Mouse (Mus musculus): ENCODE results near the gene Hs6st1.

The Hs6st1 gene

DNA sequence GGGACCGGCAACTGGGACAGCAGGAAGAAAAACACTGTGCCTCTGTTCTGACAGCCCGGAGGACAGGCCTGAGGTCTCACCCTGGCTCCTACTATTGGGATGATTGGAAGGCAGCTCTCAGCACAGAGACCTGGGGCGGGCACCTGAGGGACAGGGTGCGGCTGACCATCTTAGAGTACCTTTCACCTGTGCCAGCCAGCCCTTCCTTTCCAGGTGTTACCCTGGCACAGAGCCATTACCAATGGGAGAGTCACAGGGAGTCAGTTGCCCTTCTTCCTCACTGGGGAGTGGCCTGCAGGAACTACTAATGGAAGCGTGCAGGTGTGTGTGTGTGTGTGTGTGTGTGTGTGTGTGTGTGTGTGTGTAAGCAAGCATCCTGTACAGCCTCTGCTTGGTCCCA is 15.4 kb downstream of the Hs6st1 start:
- in situ Hi-C loops (cut with MboI, MseI), result no loop called here

- in situ Hi-C loops (cut with MboI, MseI), result no loop called here
Observed at GRCm38 (mm10) chr1:36085069-36085468, 16.9 kb downstream of the Hs6st1 start.

GRCm38 (mm10) chr1:36088367-36088766 is 20.2 kb downstream of the Hs6st1 start:
- in situ Hi-C loops (cut with MboI, MseI), result no loop called here

DNA sequence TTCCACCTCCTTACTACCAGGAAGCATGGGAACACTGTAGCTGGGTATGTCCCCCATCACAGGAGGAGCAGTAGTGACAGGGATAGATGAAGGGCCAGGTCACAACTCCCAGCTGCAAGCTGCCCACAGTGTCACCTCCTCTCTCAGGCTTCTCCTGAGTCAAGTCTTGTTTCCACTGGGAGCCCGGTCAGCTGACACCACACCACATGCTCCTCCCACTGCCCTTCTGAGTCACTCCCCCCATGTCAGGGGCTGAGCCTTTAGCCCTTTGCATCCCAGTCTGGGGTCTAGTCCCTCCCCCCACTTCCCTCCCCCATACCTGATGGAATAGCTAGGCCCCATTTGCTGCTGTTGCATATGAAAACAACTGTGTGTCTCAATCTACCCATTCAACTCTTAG is 21.3 kb downstream of the Hs6st1 start:
- in situ Hi-C loops (cut with MboI, MseI), result no loop called here

DNA sequence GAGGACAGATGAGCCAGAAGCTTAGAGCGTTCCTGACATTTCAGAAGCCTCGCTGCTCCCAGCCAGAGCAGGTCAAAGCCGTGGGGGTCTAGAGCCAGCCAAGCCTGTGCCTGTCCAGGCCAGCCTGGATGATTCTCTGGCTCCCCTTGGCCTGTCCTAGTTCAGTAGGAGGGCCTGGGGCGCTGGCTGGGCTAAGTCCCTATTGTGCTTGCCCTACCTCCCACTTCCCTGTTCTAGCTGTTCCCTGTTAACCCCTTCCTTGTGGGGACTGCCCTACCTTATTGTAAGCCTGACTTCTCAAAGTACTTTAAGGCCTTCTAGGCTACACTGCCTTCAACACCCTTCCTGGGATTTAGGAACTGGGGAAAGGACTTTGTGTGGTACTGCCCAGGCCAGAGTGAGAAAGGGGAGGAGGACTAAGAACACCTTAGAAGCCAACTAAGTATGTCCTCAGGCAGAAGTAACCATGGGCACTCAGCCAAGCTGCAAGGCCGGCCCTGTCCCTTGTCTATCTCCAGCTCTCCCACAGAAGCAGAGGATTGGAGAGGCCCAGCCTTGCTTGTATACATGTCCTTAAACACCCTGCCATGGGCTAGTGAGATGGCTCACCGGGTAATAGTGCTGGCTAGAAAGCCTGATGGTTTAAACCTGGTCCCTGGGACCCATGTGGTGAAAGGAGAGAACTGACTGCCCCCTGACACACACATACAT is 22.0 kb downstream of the Hs6st1 start:
- in situ Hi-C loops (cut with MboI, MseI), result no loop called here

GRCm38 (mm10) chr1:36090722-36091110 is 22.5 kb downstream of the Hs6st1 start:
- in situ Hi-C loops (cut with MboI, MseI), result no loop called here

GRCm38 (mm10) chr1:36091246-36091645 is 23.0 kb downstream of the Hs6st1 start:
- in situ Hi-C loops (cut with MboI, MseI), result no loop called here

DNA sequence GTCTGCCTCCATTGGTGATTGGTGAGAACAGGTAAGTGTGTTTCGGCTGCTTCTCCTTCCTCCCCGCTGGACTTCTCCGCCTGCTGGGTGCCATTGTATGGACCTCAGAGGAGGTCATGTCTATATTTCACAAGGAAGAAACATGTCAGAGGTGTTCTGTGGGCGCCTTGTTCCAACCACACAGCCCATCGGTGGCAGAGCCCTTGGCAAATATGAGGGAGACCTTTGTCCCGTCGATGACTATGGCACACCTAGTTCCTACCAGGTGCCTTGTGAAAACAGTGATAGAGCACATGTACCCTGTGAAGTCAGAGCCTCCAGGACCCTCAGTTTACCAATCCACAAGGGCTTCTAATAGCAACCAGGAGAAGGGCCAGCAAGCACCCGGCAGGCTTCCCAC is 25.5 kb downstream of the Hs6st1 start:
- in situ Hi-C loops (cut with MboI, MseI), result no loop called here

- in situ Hi-C loops (cut with MboI, MseI), result no loop called here
Observed at GRCm38 (mm10) chr1:36095423-36096272, 27.4 kb downstream of the Hs6st1 start.

DNA sequence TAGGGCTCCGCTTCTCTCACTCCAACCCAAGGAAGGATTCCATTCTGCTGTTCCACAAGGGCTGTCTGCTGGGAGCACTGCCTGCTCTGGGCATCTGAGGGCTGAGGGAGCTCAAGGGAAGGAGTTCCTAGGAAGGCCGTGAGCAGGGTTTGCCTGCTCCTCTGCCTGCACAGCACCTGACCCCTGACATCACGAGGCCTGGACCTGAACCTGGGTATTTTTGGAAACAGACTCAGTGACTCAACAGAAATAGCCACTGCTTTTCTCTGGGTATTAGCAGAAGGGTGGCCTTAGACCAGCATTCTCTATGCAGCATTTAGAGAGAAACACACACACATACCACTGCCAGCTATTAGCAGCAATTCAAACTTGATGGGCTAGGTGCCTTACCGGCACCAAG is 30.2 kb downstream of the Hs6st1 start:
- in situ Hi-C loops (cut with MboI, MseI), result no loop called here

GRCm38 (mm10) chr1:36100371-36100770 is 32.2 kb downstream of the Hs6st1 start:
- in situ Hi-C loops (cut with MboI, MseI), result no loop called here

- in situ Hi-C loops (cut with MboI, MseI), result no loop called here
Observed at GRCm38 (mm10) chr1:36105917-36106706, 37.9 kb downstream of the Hs6st1 start.

DNA sequence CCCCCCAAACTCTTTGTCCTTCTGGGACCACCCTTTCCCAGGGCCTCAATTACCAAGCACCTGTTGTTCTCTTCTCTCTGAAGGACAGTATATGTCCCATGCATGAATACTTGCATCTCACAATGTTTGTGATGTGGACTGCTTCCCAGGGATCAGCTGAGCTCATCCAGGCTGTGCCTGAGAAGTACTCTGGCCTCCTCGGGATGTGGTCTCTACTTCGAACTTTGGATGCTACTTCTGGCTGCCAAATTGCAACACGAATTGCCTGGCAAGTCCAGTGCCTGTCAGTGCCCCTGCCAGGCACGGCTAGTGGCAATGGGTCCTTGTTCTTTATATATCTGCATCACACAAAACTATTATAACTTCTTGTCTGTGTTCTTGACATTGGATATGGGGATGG is 41.8 kb downstream of the Hs6st1 start:
- in situ Hi-C loops (cut with MboI, MseI), result no loop called here

GRCm38 (mm10) chr1:36112665-36113064 is 44.5 kb downstream of the Hs6st1 start:
- in situ Hi-C loops (cut with MboI, MseI), result no loop called here

- in situ Hi-C loops (cut with MboI, MseI), result no loop called here
Observed at GRCm38 (mm10) chr1:36113670-36114069, 45.5 kb downstream of the Hs6st1 start.

DNA sequence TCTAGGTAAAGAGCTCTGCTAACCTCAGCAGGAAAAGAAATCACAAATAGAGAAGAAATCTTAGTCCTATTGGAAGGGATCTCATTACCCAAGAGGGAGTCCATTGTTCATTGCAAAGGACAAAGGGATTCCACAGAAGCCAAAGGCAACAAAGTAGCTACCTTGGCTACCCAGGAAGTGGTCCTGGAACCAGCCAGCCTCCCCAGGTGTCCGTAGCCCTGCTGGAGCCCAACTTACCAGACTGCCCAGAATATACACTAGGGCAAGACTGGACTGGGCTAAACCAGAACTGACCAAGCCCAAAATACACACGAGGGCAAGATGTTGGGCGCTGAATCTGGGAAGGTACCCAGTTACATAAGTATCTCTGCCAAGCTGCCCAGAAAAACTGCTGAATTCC is 46.6 kb downstream of the Hs6st1 start:
- in situ Hi-C loops (cut with MboI, MseI), result no loop called here

DNA sequence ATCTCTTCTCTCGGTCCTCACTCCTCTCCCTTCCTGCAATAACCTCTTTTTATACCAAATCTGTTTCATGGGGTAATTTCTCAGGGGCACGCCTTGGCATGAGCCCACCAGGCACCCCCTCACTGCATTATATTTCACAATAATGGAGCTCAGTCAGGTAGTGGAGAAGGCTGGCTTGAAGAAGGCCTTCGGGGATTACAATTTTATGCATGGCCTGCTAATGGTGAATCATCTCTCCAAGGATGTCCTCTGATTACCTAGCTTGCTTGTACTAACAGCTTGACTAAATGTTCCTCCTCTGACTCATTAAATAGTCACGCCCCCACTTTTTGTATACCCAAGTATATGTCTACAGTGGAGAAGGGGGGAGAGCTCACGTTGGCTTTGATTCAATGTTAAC is 48.3 kb downstream of the Hs6st1 start:
- in situ Hi-C loops (cut with MboI, MseI), result no loop called here

DNA sequence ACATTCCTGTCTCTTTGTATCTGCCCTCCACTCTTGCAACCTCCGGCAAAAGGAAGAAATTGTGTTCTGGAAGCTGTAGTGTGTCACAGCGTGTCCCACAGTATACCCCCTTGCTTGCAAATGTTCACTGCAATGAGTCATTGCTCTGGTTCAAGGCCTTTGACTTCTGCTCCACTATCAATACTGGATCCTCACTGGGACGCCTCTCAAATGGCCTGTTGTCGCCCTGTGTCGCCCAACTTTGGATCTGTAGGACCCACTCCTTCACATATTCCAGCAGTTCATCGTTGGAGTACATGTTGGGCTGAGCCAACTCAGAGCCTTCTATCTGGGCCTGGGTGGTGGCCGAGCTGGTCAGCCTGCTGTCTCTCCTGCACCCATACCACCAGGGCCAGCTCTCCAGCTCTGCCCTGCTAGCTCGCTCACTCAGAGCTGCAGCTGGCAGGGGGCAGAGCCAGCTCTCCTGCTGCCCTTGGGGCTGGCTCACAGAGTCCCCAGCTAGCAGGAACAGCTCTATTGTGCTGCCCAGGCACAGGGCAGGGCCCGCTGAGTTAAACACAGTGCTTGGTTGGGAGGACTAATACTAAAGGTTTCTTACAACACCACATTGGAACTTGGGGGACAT is 50.0 kb downstream of the Hs6st1 start:
- in situ Hi-C loops (cut with MboI, MseI), result no loop called here

- in situ Hi-C loops (cut with MboI, MseI), result no loop called here
Observed at GRCm38 (mm10) chr1:36118958-36119357, 50.8 kb downstream of the Hs6st1 start.

DNA sequence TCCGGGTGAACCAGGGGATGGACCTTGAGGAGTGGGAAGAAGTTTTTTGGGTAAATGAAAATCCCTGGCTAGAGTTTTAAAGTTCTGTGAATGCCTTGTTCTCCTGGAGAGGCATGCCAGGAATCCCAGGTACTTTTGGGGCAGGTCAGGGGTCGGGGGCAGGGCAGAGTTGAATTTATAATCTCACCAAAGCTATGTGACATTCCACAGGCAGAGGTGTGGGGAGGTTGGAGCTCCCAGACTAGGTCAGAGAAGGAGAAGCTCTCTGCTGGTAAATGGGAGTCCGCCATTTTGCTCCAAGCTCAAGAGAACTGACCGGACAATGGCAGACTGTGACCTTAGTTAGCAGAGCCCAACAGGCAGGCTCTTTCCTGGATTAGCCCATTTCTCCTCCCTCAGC is 51.2 kb downstream of the Hs6st1 start:
- in situ Hi-C loops (cut with MboI, MseI), result no loop called here

DNA sequence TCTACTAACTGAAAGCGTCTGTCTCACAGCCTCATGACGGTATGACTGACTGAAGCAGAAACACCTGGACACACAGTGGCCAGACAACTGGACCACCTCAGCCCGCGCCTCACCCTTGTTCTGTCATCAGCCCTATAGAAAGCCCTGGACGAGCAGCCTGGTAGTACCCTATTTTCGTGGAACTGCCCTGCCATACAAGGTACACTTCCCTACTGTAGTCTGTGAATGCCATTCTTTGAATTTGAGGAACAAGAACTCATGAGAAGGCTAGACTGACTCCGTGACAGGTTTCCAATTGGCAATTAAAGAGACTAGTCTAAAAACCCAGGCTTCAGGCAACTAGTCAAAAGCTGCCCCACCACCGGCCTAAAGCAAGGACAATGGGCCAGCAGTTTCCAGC is 53.0 kb downstream of the Hs6st1 start:
- in situ Hi-C loops (cut with MboI, MseI), result no loop called here

- in situ Hi-C loops (cut with MboI, MseI), result no loop called here
Observed at GRCm38 (mm10) chr1:36125076-36125475, 56.9 kb downstream of the Hs6st1 start.

Measured in T-helper 1 cell (primary cell).